Mouse (Mus musculus) ES-Bruce4 (cell line): ENCODE measurements at regions not wholly inside any gene's neighbourhood (a gene's known extent, or its start where the extent isn't known, plus 50 kb on each side); places are given as distances from the start of the nearest gene placed in this dataset.

Experiments used
- H3K27ac ChIP-seq: 2 replicates; pipeline ENCODE4 v1.5.1; 2012; ENCODE audit warnings: low read length, inconsistent platforms; ENCODE audit not compliant: insufficient read depth
- H3K27me3 ChIP-seq: 2 replicates; pipeline ENCODE4 v1.6.1; 2012; ENCODE audit warnings: mild to moderate bottlenecking, low read length, inconsistent platforms; ENCODE audit not compliant: control insufficient read depth, poor library complexity, insufficient read depth, severe bottlenecking
- H3K36me3 ChIP-seq: 2 replicates; pipeline ENCODE4 v1.6.1; 2012; ENCODE audit warnings: inconsistent platforms, mild to moderate bottlenecking, low read length, moderate library complexity; ENCODE audit not compliant: control insufficient read depth, poor library complexity, insufficient read depth, severe bottlenecking
- H3K4me1 ChIP-seq: one replicate; pipeline ENCODE4 v1.8.1; 2011; ENCODE audit warnings: low read length; ENCODE audit not compliant: control insufficient read depth, insufficient read depth
- H3K4me3 ChIP-seq: 2 replicates; pipeline ENCODE4 v1.5.1; 2011; ENCODE audit warnings: low read depth, mild to moderate bottlenecking, low read length
- H3K9ac ChIP-seq: 2 replicates; pipeline ENCODE4 v1.6.1; 2012; ENCODE audit warnings: low read depth, mild to moderate bottlenecking, inconsistent platforms; ENCODE audit not compliant: poor library complexity, severe bottlenecking
- H3K9me3 ChIP-seq: replicated peaks from 2 replicates; pipeline ENCODE4 v1.6.1; 2012; ENCODE audit warnings: mild to moderate bottlenecking, low read length, inconsistent platforms; ENCODE audit not compliant: control insufficient read depth, poor library complexity, insufficient read depth, severe bottlenecking
- CTCF ChIP-seq: IDR thresholded peaks from one replicate; pipeline ENCODE4 v1.8.1; 2011; ENCODE audit warnings: low read depth, low read length
- EP300 ChIP-seq: IDR thresholded peaks from 2 replicates; pipeline ENCODE4 v1.6.1; 2011; ENCODE audit warnings: low read depth, low read length; ENCODE audit not compliant: insufficient read depth
- POLR2A ChIP-seq: IDR thresholded peaks from one replicate; pipeline ENCODE4 v1.8.1; 2011; ENCODE audit warnings: low read length; ENCODE audit not compliant: insufficient read depth

DNA sequence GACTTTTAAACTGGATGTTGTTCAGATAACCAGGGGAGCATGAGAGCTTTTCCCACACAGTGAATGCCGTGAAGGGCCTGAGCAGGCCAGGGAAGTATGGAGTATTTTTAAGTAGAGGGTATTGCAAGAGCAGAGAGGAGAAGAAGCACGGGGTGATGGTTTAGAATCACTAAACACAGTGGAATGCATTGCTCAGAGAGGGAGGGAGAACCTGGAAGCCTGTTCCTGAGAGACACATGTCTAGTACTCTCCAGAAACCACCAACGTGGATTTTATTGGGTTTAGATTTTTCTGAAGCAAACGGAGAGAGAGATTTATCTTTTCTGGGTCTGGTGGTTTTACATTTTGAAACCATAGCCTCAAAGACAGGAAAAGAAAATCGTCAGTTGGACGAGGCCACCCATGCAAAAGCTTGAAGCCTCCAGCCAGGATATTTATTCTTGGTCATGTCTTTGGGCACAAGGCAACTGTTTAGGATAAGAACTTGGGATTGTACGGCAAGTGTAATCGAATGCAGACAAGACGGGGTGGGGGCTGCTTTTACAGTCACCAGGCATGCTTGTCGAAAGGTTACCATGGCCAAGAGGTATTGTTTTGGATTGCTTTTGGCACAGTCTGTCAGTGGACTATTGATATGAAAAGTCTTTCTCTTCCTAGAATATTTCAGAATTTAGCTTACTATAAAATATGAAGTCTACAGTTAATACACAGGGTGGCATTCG is 306.2 kb downstream of the Sorl1 start:
- TF ChIP-seq CTCF (no peak), EP300 (no peak), POLR2A (no peak)
- Histone ChIP-seq H3K27me3 (no peaks in the 10 kb centered on the region), H3K4me1 (no peaks in the 10 kb centered on the region), H3K9ac (no peak overlapping the region), H3K27ac (no peak overlapping the region), H3K4me3 (no peak overlapping the region), H3K36me3 (no peaks in the 10 kb centered on the region), H3K9me3 (no peaks in the 10 kb centered on the region)

DNA sequence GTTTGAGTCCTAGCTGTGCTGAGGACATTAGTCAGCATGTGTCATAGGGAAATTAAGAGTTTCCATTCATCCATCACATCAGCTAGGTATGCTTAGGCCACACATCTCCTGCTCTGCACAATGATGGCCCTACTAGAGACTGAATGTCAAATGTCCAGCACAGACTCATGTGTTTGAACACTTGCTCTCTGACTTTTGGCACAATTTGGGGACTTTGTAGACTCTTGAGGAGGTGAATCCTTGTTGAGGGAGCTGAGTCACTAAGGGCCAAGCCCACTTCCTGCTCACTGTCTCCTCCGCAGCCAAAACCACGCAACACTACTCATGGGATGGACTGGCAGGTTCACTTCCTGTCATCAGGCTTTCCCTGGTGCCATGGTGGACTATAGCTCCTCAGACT is 308.2 kb downstream of the Sorl1 start:
- no peaks in the 10 kb centered on the region for H3K9me3 ChIP-seq
- no peak overlapping the region for H3K27ac ChIP-seq
- H3K4me3 ChIP-seq, result no peak overlapping the region
- TF ChIP-seq EP300 (no peak), CTCF (no peak), POLR2A (no peak)
- no peaks in the 10 kb centered on the region for H3K4me1 ChIP-seq
- no peak overlapping the region for H3K9ac ChIP-seq
- no peaks in the 10 kb centered on the region for H3K36me3 ChIP-seq
- no peaks in the 10 kb centered on the region for H3K27me3 ChIP-seq

DNA sequence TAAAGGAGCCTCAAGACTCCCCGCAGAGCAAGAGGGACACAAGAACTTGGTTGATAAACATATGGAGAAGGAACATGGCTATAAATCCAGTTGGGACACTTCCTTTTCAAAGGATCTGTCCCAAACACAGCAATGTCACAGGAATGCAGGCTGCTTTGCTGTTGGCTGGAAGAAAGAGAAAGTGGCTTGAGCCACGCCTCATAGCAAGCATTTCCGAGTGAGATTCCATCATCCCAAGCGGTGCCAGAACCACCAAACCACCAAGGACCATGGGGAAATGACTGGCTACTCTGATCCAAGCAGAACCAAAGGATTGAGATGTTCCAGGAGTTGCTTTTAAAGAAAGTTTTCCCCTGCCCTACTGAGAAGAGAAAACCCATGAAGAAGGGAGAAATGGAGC is 314.8 kb downstream of the Sorl1 start:
- Histone ChIP-seq H3K4me1 (no peaks in the 10 kb centered on the region), H3K36me3 (no peaks in the 10 kb centered on the region), H3K27me3 (no peaks in the 10 kb centered on the region), H3K27ac (no peak overlapping the region), H3K4me3 (no peak overlapping the region), H3K9ac (no peak overlapping the region), H3K9me3 (no peaks in the 10 kb centered on the region)
- TF ChIP-seq POLR2A (no peak), CTCF (no peak), EP300 (no peak)

DNA sequence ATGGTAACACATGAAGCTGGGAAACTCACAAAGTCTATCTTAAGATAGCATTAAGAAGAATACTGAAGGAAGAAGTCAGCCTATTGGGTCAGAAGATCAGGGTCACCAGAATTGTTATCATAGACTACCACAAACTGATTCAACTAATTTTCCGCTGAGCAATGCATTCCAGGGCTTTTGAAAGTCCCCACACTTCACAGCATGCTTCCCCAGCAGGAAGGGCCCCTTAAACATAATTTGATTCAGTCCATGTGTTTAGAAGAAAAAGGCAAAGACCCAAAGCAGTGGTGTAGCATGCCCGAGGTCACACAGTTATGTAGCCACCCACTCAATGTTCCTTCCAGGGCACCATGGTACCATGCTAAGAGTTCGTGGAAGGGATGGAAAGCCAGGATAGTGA is 315.3 kb downstream of the Sorl1 start:
- Histone ChIP-seq H3K9ac (no peak overlapping the region), H3K36me3 (no peaks in the 10 kb centered on the region), H3K9me3 (no peaks in the 10 kb centered on the region), H3K4me1 (no peaks in the 10 kb centered on the region), H3K27ac (no peak overlapping the region), H3K27me3 (no peaks in the 10 kb centered on the region), H3K4me3 (no peak overlapping the region)
- TF ChIP-seq CTCF (no peak), EP300 (no peak)

DNA sequence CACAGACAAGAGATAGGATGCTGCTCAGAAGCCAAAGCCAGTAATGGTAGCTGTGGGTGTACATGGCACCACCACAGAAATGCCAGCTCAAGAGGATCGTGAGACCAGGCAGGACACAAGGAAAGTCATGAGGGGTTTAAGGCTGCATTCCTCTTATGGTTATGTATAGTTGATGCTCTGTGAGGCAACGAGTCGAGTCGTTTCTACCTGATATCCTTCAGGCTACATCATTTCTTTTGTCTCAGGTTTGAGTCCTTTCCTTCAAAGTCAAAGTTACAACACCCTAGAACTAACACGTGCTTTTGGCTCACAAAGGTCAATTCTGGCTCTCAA is 317.8 kb downstream of the Sorl1 start:
- no peak overlapping the region for H3K9ac ChIP-seq
- H3K4me3 ChIP-seq, result no peak overlapping the region
- H3K4me1 ChIP-seq, result no peaks in the 10 kb centered on the region
- no peaks in the 10 kb centered on the region for H3K27me3 ChIP-seq
- no peak for TF ChIP-seq POLR2A
- no peak for TF ChIP-seq EP300
- TF ChIP-seq CTCF, result no peak
- H3K36me3 ChIP-seq, result no peaks in the 10 kb centered on the region
- H3K9me3 ChIP-seq, result no peaks in the 10 kb centered on the region
- no peak overlapping the region for H3K27ac ChIP-seq

DNA sequence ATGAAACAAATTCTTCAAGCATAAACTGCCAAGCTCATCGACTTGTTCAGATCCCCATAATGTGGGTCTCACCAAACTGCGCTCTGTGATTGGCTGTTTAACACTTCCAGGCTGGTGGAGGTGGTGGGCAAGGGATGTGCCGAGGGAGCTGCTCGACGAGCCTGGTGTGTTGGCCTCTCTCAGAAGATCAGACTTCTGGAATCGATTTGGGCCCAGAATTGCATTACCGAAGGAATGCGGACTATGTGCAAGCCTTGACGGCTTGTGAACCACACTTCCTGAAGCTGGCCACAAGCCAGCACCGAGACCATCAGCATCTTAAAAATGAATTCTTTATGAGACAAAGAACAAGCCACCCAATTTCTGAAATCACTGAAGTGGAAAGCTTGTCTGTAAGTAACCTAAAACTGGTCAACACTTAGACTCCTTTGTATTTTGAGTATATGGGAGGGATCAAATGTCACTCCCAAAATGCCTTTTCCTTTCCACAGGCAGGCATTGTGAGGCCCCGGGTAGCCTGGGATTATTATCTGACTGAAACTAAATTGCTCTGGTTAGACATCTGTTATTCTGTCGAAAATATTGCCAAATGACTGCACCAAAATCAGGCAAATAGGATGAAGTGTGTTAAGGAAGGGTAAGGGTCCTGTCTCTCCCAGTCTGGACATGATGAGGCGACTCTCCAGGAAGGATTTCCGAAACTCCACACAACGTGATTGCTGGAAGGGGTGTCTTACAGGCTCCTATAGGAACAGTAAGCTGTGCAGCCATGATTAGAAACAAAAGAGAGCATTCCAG is 318.4 kb downstream of the Sorl1 start:
- no peak overlapping the region for H3K9ac ChIP-seq
- H3K4me3 ChIP-seq, result no peak overlapping the region
- TF ChIP-seq CTCF (no peak), POLR2A (no peak), EP300 (no peak)

More for the DNA sequence above, 318.4 kb downstream of the Sorl1 start:
- Histone ChIP-seq H3K27me3 (no peaks in the 10 kb centered on the region), H3K27ac (no peak overlapping the region), H3K36me3 (no peaks in the 10 kb centered on the region), H3K9me3 (no peaks in the 10 kb centered on the region), H3K4me1 (no peaks in the 10 kb centered on the region)
